Mouse (Mus musculus) MEL (cell line): Measurements from ENCODE around the gene Rap1gds1. TPM values are rescaled to one million over a fixed set of nuclear protein-coding genes. Genes with fewer than 3 reads are reported as not detected.

Experiments used
- DNase-seq: peaks from one replicate; pipeline ENCODE4 v3.0.0; 2011; ENCODE audit warnings: low read depth, low spot score
- H3K27ac ChIP-seq: 2 replicates; pipeline ENCODE4 v1.5.1; 2012; ENCODE audit warnings: low read depth, mild to moderate bottlenecking, control low read depth, low read length, moderate library complexity; ENCODE audit not compliant: control insufficient read depth
- H3K27me3 ChIP-seq, 2 experiments: fragments of 150-350 bp in 1 of 2; sonication (generic) in 1 of 2; 2 replicates each; pipeline ENCODE4 v1.6.1; 2012; ENCODE audit warnings: low read length in 2 of 2, mild to moderate bottlenecking in 2 of 2, improper control_type of control experiment in 1 of 2, moderate library complexity in 1 of 2; ENCODE audit not compliant: insufficient read depth in 2 of 2, control insufficient read depth in 1 of 2
- H3K36me3 ChIP-seq, 2 experiments: 2 replicates each; pipeline ENCODE4 v1.6.1; 2012 to 2014; ENCODE audit warnings: low read length in 2 of 2, improper control_type of control experiment in 1 of 2, inconsistent platforms in 1 of 2, mild to moderate bottlenecking in 1 of 2; ENCODE audit not compliant: insufficient read depth in 2 of 2, control insufficient read depth in 1 of 2
- H3K4me1 ChIP-seq, 2 experiments: fragments of 150-350 bp in 1 of 2; sonication (generic) in 1 of 2; 2 replicates each; pipeline ENCODE4 v1.6.1; 2012; ENCODE audit warnings: low read length in 2 of 2, improper control_type of control experiment in 1 of 2, mild to moderate bottlenecking in 1 of 2; ENCODE audit not compliant: insufficient read depth in 2 of 2, control insufficient read depth in 1 of 2
- H3K4me3 ChIP-seq, 2 experiments: fragments of 150-350 bp in 1 of 2; sonication (generic) in 1 of 2; 2 replicates each; pipeline ENCODE4 v1.5.1; 2012; ENCODE audit warnings: low read depth in 2 of 2, low read length in 2 of 2, mild to moderate bottlenecking in 2 of 2, moderate library complexity in 2 of 2, control low read depth in 1 of 2, improper control_type of control experiment in 1 of 2; ENCODE audit not compliant: control insufficient read depth in 1 of 2, insufficient read depth in 1 of 2
- H3K79me2 ChIP-seq: 2 replicates; pipeline ENCODE4 v1.6.1; 2012; ENCODE audit warnings: mild to moderate bottlenecking, low read length, moderate library complexity; ENCODE audit not compliant: control insufficient read depth, poor library complexity, insufficient read depth
- H3K9ac ChIP-seq: 2 replicates; pipeline ENCODE4 v1.6.1; 2012; ENCODE audit warnings: low read depth, mild to moderate bottlenecking, control low read depth, low read length, moderate library complexity; ENCODE audit not compliant: control insufficient read depth, poor library complexity, severe bottlenecking
- H3K9me3 ChIP-seq: fragments of 150-350 bp; sonication (generic); replicated peaks from 2 replicates; pipeline ENCODE4 v1.6.1; 2012; ENCODE audit warnings: mild to moderate bottlenecking, low read length, improper control_type of control experiment, moderate library complexity; ENCODE audit not compliant: insufficient read depth
- CHD1 ChIP-seq: IDR thresholded peaks from 2 replicates; pipeline ENCODE4 v1.6.1; 2012; ENCODE audit warnings: low read depth, mild to moderate bottlenecking, inconsistent platforms, low read length, improper control_type of control experiment
- CHD2 ChIP-seq: IDR thresholded peaks from 2 replicates; pipeline ENCODE4 v1.6.1; 2011; ENCODE audit warnings: low read length, improper control_type of control experiment
- ELF1 ChIP-seq: IDR thresholded peaks from 2 replicates; pipeline ENCODE4 v1.6.1; 2014; ENCODE audit warnings: low read depth, mild to moderate bottlenecking, inconsistent platforms, low read length, improper control_type of control experiment, moderate library complexity
- EP300 ChIP-seq, 2 experiments: IDR thresholded peaks; 2 replicates each; pipeline ENCODE4 v1.6.1; 2011; ENCODE audit warnings: improper control_type of control experiment in 2 of 2, low read length in 2 of 2, low read depth in 1 of 2, mild to moderate bottlenecking in 1 of 2
- ETS1 ChIP-seq: IDR thresholded peaks from 2 replicates; pipeline ENCODE4 v1.6.1; 2012; ENCODE audit warnings: low read depth, mild to moderate bottlenecking, inconsistent platforms, low read length, improper control_type of control experiment, moderate library complexity
- GABPA ChIP-seq: IDR thresholded peaks from 2 replicates; pipeline ENCODE4 v1.6.1; 2012; ENCODE audit warnings: low read depth, mild to moderate bottlenecking, inconsistent platforms, low read length, improper control_type of control experiment, moderate library complexity
- GATA1 ChIP-seq: IDR thresholded peaks from 2 replicates; pipeline ENCODE4 v1.6.1; 2011; ENCODE audit warnings: low read depth, low read length, improper control_type of control experiment
- JUND ChIP-seq: IDR thresholded peaks from 2 replicates; pipeline ENCODE4 v1.6.1; 2011; ENCODE audit warnings: low read depth, mild to moderate bottlenecking, improper control_type of control experiment, low read length
- KAT2A ChIP-seq: conservative IDR thresholded peaks from 2 replicates; pipeline ENCODE4 v1.6.1; 2012; ENCODE audit warnings: low read depth, low read length, improper control_type of control experiment, inconsistent platforms
- MAFK ChIP-seq: IDR thresholded peaks from 2 replicates; pipeline ENCODE4 v1.6.1; 2011; ENCODE audit warnings: low read depth, mild to moderate bottlenecking, low read length, improper control_type of control experiment, borderline replicate concordance
- MAZ ChIP-seq: IDR thresholded peaks from 2 replicates; pipeline ENCODE4 v1.6.1; 2012; ENCODE audit warnings: low read depth, mild to moderate bottlenecking, inconsistent platforms, low read length, improper control_type of control experiment
- MEF2A ChIP-seq: IDR thresholded peaks from 2 replicates; pipeline ENCODE4 v1.6.1; 2014; ENCODE audit warnings: low read depth, mild to moderate bottlenecking, inconsistent platforms, low read length, improper control_type of control experiment; ENCODE audit not compliant: poor library complexity, insufficient replicate concordance, severe bottlenecking; ENCODE audit errors: extremely low read depth
- MXI1 ChIP-seq: IDR thresholded peaks from 2 replicates; pipeline ENCODE4 v1.6.1; 2011; ENCODE audit warnings: mild to moderate bottlenecking, low read depth, low read length, improper control_type of control experiment
- MYB ChIP-seq: IDR thresholded peaks from 2 replicates; pipeline ENCODE4 v1.6.1; 2011; ENCODE audit warnings: mild to moderate bottlenecking, low read depth, low read length, improper control_type of control experiment
- NELFE ChIP-seq: IDR thresholded peaks from 2 replicates; pipeline ENCODE4 v1.6.1; 2011; ENCODE audit warnings: low read depth, low read length, improper control_type of control experiment
- NRF1 ChIP-seq: IDR thresholded peaks from 2 replicates; pipeline ENCODE4 v1.6.1; 2014; ENCODE audit warnings: low read depth, mild to moderate bottlenecking, inconsistent platforms, low read length, improper control_type of control experiment, moderate library complexity; ENCODE audit not compliant: poor library complexity, insufficient read depth, severe bottlenecking
- POLR2A ChIP-seq, 2 experiments: IDR thresholded peaks; 2 replicates each; pipeline ENCODE4 v1.6.1; 2011 to 2012; ENCODE audit warnings: low read length in 2 of 2, mild to moderate bottlenecking in 2 of 2, control low read depth in 1 of 2, improper control_type of control experiment in 1 of 2, low read depth in 1 of 2, moderate library complexity in 1 of 2; ENCODE audit not compliant: control insufficient read depth in 1 of 2, insufficient read depth in 1 of 2, poor library complexity in 1 of 2
- POLR2AphosphoS2 ChIP-seq: IDR thresholded peaks from 2 replicates; pipeline ENCODE4 v1.6.1; 2011; ENCODE audit warnings: low read length, improper control_type of control experiment
- POLR2AphosphoS5 ChIP-seq: IDR thresholded peaks from 2 replicates; pipeline ENCODE4 v1.6.1; 2012; ENCODE audit warnings: low read depth, borderline replicate concordance, mild to moderate bottlenecking, inconsistent platforms, low read length, moderate library complexity, mixed read lengths
- RAD21 ChIP-seq: IDR thresholded peaks from 2 replicates; pipeline ENCODE4 v1.6.1; 2011; ENCODE audit warnings: mild to moderate bottlenecking, low read depth, low read length, improper control_type of control experiment
- RCOR1 ChIP-seq: IDR thresholded peaks from 2 replicates; pipeline ENCODE4 v1.6.1; 2012; ENCODE audit warnings: low read depth, mild to moderate bottlenecking, inconsistent platforms, low read length, improper control_type of control experiment
- SIN3A ChIP-seq: IDR thresholded peaks from 2 replicates; pipeline ENCODE4 v1.6.1; 2012; ENCODE audit warnings: low read length, improper control_type of control experiment, inconsistent platforms
- TAL1 ChIP-seq: IDR thresholded peaks from 2 replicates; pipeline ENCODE4 v1.6.1; 2012; ENCODE audit warnings: mild to moderate bottlenecking, inconsistent platforms, low read length, moderate library complexity, mixed read lengths
- TBP ChIP-seq: IDR thresholded peaks from 2 replicates; pipeline ENCODE4 v1.8.0; 2011; ENCODE audit warnings: low read depth, low read length, improper control_type of control experiment
- UBTF ChIP-seq: IDR thresholded peaks from 2 replicates; pipeline ENCODE4 v1.6.1; 2012; ENCODE audit warnings: low read depth, mild to moderate bottlenecking, inconsistent platforms, low read length, improper control_type of control experiment, moderate library complexity, borderline replicate concordance; ENCODE audit not compliant: insufficient read depth
- USF1 ChIP-seq: IDR thresholded peaks from 2 replicates; pipeline ENCODE4 v1.6.1; 2014; ENCODE audit warnings: low read depth, mild to moderate bottlenecking, inconsistent platforms, low read length, improper control_type of control experiment, moderate library complexity
- ZC3H11A ChIP-seq: IDR thresholded peaks from 2 replicates; pipeline ENCODE4 v1.6.1; 2012; ENCODE audit warnings: low read depth, mild to moderate bottlenecking, inconsistent platforms, low read length, improper control_type of control experiment
- ZKSCAN1 ChIP-seq: IDR thresholded peaks from 2 replicates; pipeline ENCODE4 v1.6.1; 2012; ENCODE audit warnings: low read depth, mild to moderate bottlenecking, inconsistent platforms, low read length, improper control_type of control experiment, moderate library complexity
- ZMIZ1 ChIP-seq: IDR thresholded peaks from 2 replicates; pipeline ENCODE4 v1.6.1; 2012; ENCODE audit warnings: low read depth, mild to moderate bottlenecking, inconsistent platforms, low read length, improper control_type of control experiment, moderate library complexity
- ZNF384 ChIP-seq: IDR thresholded peaks from 2 replicates; pipeline ENCODE4 v1.6.1; 2012; ENCODE audit warnings: low read depth, mild to moderate bottlenecking, inconsistent platforms, low read length, improper control_type of control experiment
- polyA plus RNA-seq, 2 experiments: library from polyadenylated mRNA; stranded (reverse) in 1 of 2; unstranded in 1 of 2; fragments of >175 nt in 1 of 2; fragments of >200 nt in 1 of 2; gene quantifications; 2 replicates each; pipeline versions ENCODE4 v1.2.1 to v1.2.4; 2012; ENCODE audit warnings: low replicate concordance in 2 of 2, low read depth in 1 of 2; ENCODE audit not compliant: insufficient read length in 2 of 2, insufficient read depth in 1 of 2, missing spikeins in 1 of 2
- total RNA-seq: library from RNA; depleted of rRNA; stranded (reverse); fragments of 300-350 nt; gene quantifications from 2 replicates; pipeline ENCODE4 v1.2.3, GENCODE M21; 2012

Rap1gds1 gene
- total and polyA plus RNA-seq, 3 experiments = 34.7 to 67.2 (median 53.3) TPM

DNA sequence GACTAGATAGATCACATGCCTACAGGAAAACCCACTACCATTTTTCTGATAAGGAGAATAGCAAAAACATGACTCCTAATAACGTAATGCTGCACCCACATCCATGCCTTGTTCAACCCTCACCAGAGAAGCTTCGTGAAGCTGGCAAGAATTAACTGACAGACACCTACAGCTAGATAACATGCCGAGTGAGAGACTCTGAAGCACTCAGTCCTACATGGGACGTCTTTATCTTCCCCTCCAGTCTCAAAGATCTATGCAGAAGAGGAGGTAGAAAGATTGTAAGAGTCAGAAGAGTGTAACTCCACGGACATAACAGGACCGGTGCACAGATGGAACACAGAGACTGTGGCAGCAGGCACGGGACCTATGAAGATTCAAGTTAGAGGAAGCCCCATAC, 85.9 kb downstream of the Rap1gds1 start (continued):
- TF ChIP-seq NRF1 = no peak
- TF ChIP-seq MXI1 = peak; percentile 64
- peak; percentile 73 for TF ChIP-seq GATA1
- TF ChIP-seq ZC3H11A = no peak
- TF ChIP-seq USF1 = peak; percentile 62
- TF ChIP-seq CHD2 = no peak
- TF ChIP-seq JUND = no peak
- TF ChIP-seq TBP = peak; percentile 68
- TF ChIP-seq NELFE = no peak
- TF ChIP-seq RCOR1 = no peak
- TF ChIP-seq POLR2AphosphoS2 = no peak
- no peak for TF ChIP-seq POLR2A (IDR thresholded peaks at IDR 0.05; ENCODE audit: control insufficient read depth in 1 of 2, insufficient read depth in 1 of 2, low read depth in 1 of 2, low read length in 2 of 2, poor library complexity in 1 of 2)
- TF ChIP-seq MAZ = no peak
- no peak for TF ChIP-seq ZMIZ1
- TF ChIP-seq TAL1 = 0 out of 2 replicates have a peak, but pooled peaks have one; percentile 3
- no peak for TF ChIP-seq UBTF
- peak; percentile 45; the same call in 1 of the 2 replicates for TF ChIP-seq MYB
- TF ChIP-seq SIN3A = peak; percentile 27; the same call in 1 of the 2 replicates
- no peak for TF ChIP-seq KAT2A
- TF ChIP-seq, all 39 proteins: peak for 12

DNA sequence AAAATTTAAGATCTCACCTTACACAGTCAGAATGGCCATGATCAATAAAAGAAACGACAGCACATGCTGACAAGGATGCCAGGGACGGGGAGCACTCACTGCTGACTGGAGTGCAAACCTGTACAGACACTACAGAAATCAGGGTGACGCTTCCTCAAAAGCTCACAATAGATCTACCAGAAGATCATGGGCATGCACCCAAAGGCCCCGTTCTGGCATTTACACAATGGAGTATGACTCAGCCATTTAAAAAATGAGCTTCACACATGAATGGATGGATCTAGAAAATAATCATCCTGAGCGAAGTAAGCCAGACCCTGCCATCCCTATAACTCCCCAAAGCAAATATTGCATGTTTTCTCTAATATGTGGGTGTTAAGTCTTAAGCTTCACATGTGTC, 87.0 kb downstream of the Rap1gds1 start:
- Histone ChIP-seq H3K27ac (peak overlapping the region; percentile 18; the same call in 1 of the 2 replicates), H3K79me2 (no peaks in the 10 kb centered on the region), H3K9ac (no peak overlapping the region), H3K9me3 (no peaks in the 10 kb centered on the region), H3K36me3 (peaks cover 0 to 38% of the 10 kb centered on the region in 2 experiments; a peak in 2 of 4 replicates), H3K4me1 (peaks cover 23 to 31% of the 10 kb centered on the region in 2 experiments), H3K27me3 (no peaks in the 10 kb centered on the region), H3K4me3 (no peak overlapping the region)
- TF ChIP-seq ZC3H11A = no peak
- TF ChIP-seq POLR2AphosphoS5 = no peak
- TF ChIP-seq UBTF = no peak
- no peak for TF ChIP-seq MEF2A
- no peak for TF ChIP-seq NELFE
- no peak for TF ChIP-seq CHD2
- no peak for TF ChIP-seq RAD21
- TF ChIP-seq ZNF384 = no peak
- 0 out of 2 replicates have a peak, but pooled peaks have one; percentile 21 for TF ChIP-seq RCOR1
- TF ChIP-seq EP300 (IDR thresholded peaks at IDR 0.05; ENCODE audit: low read depth in 1 of 2, low read length in 2 of 2) = 0 out of 4 replicates have a peak, but pooled peaks of 1 of the 2 experiments have one; percentile 19
- TF ChIP-seq POLR2A (IDR thresholded peaks at IDR 0.05; ENCODE audit: control insufficient read depth in 1 of 2, insufficient read depth in 1 of 2, low read depth in 1 of 2, low read length in 2 of 2, poor library complexity in 1 of 2) = no peak
- no peak for TF ChIP-seq NRF1
- TF ChIP-seq USF1 = no peak
- no peak for TF ChIP-seq ELF1
- no peak for TF ChIP-seq GABPA
- TF ChIP-seq MXI1 = peak; percentile 34; the same call in 1 of the 2 replicates
- TF ChIP-seq ZKSCAN1 = no peak
- TF ChIP-seq GATA1 = no peak
- peak; percentile 25; the same call in 1 of the 2 replicates for TF ChIP-seq SIN3A
- TF ChIP-seq ETS1 = 0 out of 2 replicates have a peak, but pooled peaks have one; percentile 31
- no peak for TF ChIP-seq MAZ
- no peak for TF ChIP-seq ZMIZ1
- no peak for TF ChIP-seq CHD1
- TF ChIP-seq TBP = no peak
- no peak for TF ChIP-seq MAFK
- peak; percentile 54 for DNase-seq
